Mouse (Mus musculus): ENCODE data around the gene Lpar1.
"Not testable (repeated sequence)": the region's sequence is repeated elsewhere in the genome, so short reads cannot be mapped to it uniquely, and the experiment has no call there.

Lpar1 gene

GRCm38 (mm10) chr4:58545888-58546432, 7.7 kb downstream of the Lpar1 start:
- no peak for DNase-seq (ENCODE audit: low spot score in 2 of 2)

- DNase-seq (ENCODE audit: low spot score in 2 of 2), result no peak
These were observed 10.5 kb downstream of the Lpar1 start for GRCm38 (mm10) chr4:58543171-58543570.

GRCm38 (mm10) chr4:58542656-58543055, 11.0 kb downstream of the Lpar1 start:
- not testable (repeated sequence) for DNase-seq (ENCODE audit: low spot score in 2 of 2)

GRCm38 (mm10) chr4:58540841-58541240, 12.9 kb downstream of the Lpar1 start:
- DNase-seq (ENCODE audit: low spot score in 2 of 2), result no peak

GRCm38 (mm10) chr4:58540385-58540784, 13.3 kb downstream of the Lpar1 start:
- no peak for DNase-seq (ENCODE audit: low spot score in 2 of 2)

- DNase-seq (ENCODE audit: low spot score in 2 of 2), result no peak
These were observed 15.0 kb downstream of the Lpar1 start for GRCm38 (mm10) chr4:58538696-58539095.

GRCm38 (mm10) chr4:58535754-58536153, 17.9 kb downstream of the Lpar1 start:
- no peak for DNase-seq (ENCODE audit: low spot score in 2 of 2)

GRCm38 (mm10) chr4:58534726-58535350, 18.9 kb downstream of the Lpar1 start:
- DNase-seq (ENCODE audit: low spot score in 2 of 2), result no peak

- no peak for DNase-seq (ENCODE audit: low spot score in 2 of 2)
These were observed 19.5 kb downstream of the Lpar1 start for GRCm38 (mm10) chr4:58534141-58534571.

- no peak for DNase-seq (ENCODE audit: low spot score in 2 of 2)
These were observed 20.2 kb downstream of the Lpar1 start for GRCm38 (mm10) chr4:58533519-58533918.

- no peak for DNase-seq (ENCODE audit: low spot score in 2 of 2)
These were observed 21.4 kb downstream of the Lpar1 start for GRCm38 (mm10) chr4:58532326-58532725.

- no peak for DNase-seq (ENCODE audit: low spot score in 2 of 2)
These were observed 23.0 kb downstream of the Lpar1 start for GRCm38 (mm10) chr4:58530706-58531105.

GRCm38 (mm10) chr4:58530279-58530678, 23.4 kb downstream of the Lpar1 start:
- DNase-seq (ENCODE audit: low spot score in 2 of 2), result no peak

GRCm38 (mm10) chr4:58527852-58528251, 25.8 kb downstream of the Lpar1 start:
- DNase-seq (ENCODE audit: low spot score in 2 of 2), result no peak

- DNase-seq (ENCODE audit: low spot score in 2 of 2), result no peak
These were observed 32.6 kb downstream of the Lpar1 start for GRCm38 (mm10) chr4:58521137-58521536.

GRCm38 (mm10) chr4:58520531-58520930, 33.2 kb downstream of the Lpar1 start:
- DNase-seq (ENCODE audit: low spot score in 2 of 2), result no peak

- no peak for DNase-seq (ENCODE audit: low spot score in 2 of 2)
These were observed 33.8 kb downstream of the Lpar1 start for GRCm38 (mm10) chr4:58519891-58520290.

GRCm38 (mm10) chr4:58518215-58518988, 35.3 kb downstream of the Lpar1 start:
- DNase-seq (ENCODE audit: low spot score in 2 of 2), result no peak

- DNase-seq (ENCODE audit: low spot score in 2 of 2), result no peak
These were observed 36.9 kb downstream of the Lpar1 start for GRCm38 (mm10) chr4:58516810-58517209.

- DNase-seq (ENCODE audit: low spot score in 2 of 2), result no peak
These were observed 37.5 kb downstream of the Lpar1 start for GRCm38 (mm10) chr4:58516221-58516620.

GRCm38 (mm10) chr4:58511554-58511953, 42.1 kb downstream of the Lpar1 start:
- no peak for DNase-seq (ENCODE audit: low spot score in 2 of 2)

- peak in 1 of 2 experiments; percentile 30 for DNase-seq (ENCODE audit: low spot score in 2 of 2)
These were observed 44.9 kb downstream of the Lpar1 start for GRCm38 (mm10) chr4:58508833-58509232.

- DNase-seq (ENCODE audit: low spot score in 2 of 2), result no peak
These were observed 46.2 kb downstream of the Lpar1 start for GRCm38 (mm10) chr4:58507536-58507935.
